Mouse (Mus musculus) hindbrain, embryonic 15.5 days (tissue): Measurements from ENCODE around the gene Tnnc1. TPM values are rescaled to one million over a fixed set of nuclear protein-coding genes. Genes with fewer than 3 reads are reported as not detected.

ENCODE experiments used
- ATAC-seq: fragments of 200-750 bp; cut with Nextera tagmentation; 2 replicates; pipeline ENCODE4 v1.8.0; 2017; ENCODE audit warnings: low read depth, moderate number of reproducible peaks, moderate TSS enrichment; ENCODE audit not compliant: low FRiP score
- H3K27ac ChIP-seq: fragments of 300-500 bp; sonication (generic); replicated peaks from 2 replicates; pipeline ENCODE4 v1.5.1; 2015; ENCODE audit warnings: mild to moderate bottlenecking, inconsistent platforms
- H3K27me3 ChIP-seq: fragments of 300-500 bp; sonication (generic); 2 replicates; pipeline ENCODE4 v1.6.1; 2015; ENCODE audit warnings: control low read depth, inconsistent platforms
- H3K36me3 ChIP-seq: fragments of 300-500 bp; sonication (generic); 2 replicates; pipeline ENCODE4 v1.6.1; 2015; ENCODE audit warnings: control low read depth, inconsistent platforms
- H3K4me1 ChIP-seq: fragments of 300-500 bp; sonication (generic); replicated peaks from 2 replicates; pipeline ENCODE4 v1.6.1; 2015; ENCODE audit warnings: control low read depth, inconsistent platforms
- H3K4me2 ChIP-seq: fragments of 300-500 bp; sonication (generic); 2 replicates; pipeline ENCODE4 v1.6.1; 2015; ENCODE audit warnings: moderate library complexity, mild to moderate bottlenecking, inconsistent platforms
- H3K4me3 ChIP-seq: fragments of 300-500 bp; sonication (generic); 2 replicates; pipeline ENCODE4 v1.5.1; 2015; ENCODE audit warnings: mild to moderate bottlenecking, inconsistent platforms
- H3K9ac ChIP-seq: fragments of 300-500 bp; sonication (generic); 2 replicates; pipeline ENCODE4 v1.6.1; 2015; ENCODE audit warnings: inconsistent platforms
- H3K9me3 ChIP-seq: fragments of 300-500 bp; sonication (generic); 2 replicates; pipeline ENCODE4 v1.6.1; 2016; ENCODE audit warnings: control low read depth, inconsistent platforms
- WGBS: fragments of 180-500 bp; shearing (Covaris S2); methylation state at CpG from one replicate; pipeline ENCODE4 v1.1.7; 2015; 5-methylcytosine and 5-hydroxymethylcytosine counted together
- polyA plus RNA-seq: library from polyadenylated mRNA; unstranded; fragments of >200 nt; fragmentation: Nextera tagmentation; extraction: Ambion mirVana; gene quantifications from 2 replicates; pipeline ENCODE4 v1.2.1, GENCODE M21; 2015

Tnnc1 gene
- polyA plus RNA-seq, 1 experiment from 2014 or later: 3.5 TPM

DNA sequence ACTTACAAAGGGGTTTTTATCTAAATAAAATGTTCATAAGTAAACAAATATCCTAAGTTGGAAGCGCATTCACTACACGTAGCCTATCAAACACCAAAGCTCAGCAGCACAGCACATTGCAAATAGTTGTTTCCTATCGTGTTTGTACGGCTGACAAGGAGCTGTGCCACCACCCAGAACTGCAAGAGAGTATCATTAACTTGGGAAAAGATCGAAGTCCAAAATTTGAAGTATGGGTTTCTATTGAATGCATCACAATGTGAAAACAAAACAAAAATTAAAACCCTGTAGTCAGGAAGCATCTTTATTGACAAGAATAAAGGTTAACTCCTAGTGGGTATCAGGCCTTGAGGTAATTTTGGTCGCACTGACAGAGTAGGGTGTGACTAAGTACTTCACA is 40.3 kb downstream of the Tnnc1 start:
- Histone ChIP-seq H3K4me3 (no peak overlapping the region), H3K9ac (no peak overlapping the region), H3K4me2 (no peak overlapping the region), H3K4me1 (peaks cover 20% of the 10 kb centered on the region), H3K36me3 (peaks cover 3% of the 10 kb centered on the region; the same call in 1 of the 2 replicates), H3K9me3 (no peaks in the 10 kb centered on the region), H3K27me3 (no peaks in the 10 kb centered on the region), H3K27ac (no peak overlapping the region)
- WGBS: 93% methylated on average over 6 of the region's 6 CpGs
- ATAC-seq: no peak

GRCm38 (mm10) chr14:31250222-31251083 is 42.3 kb downstream of the Tnnc1 start:
- peaks cover 20% of the 10 kb centered on the region for H3K4me1 ChIP-seq
- peaks cover 24% of the 10 kb centered on the region for H3K36me3 ChIP-seq
- no peak; the same call in 1 of the 2 replicates for ATAC-seq
- no peaks in the 10 kb centered on the region for H3K27me3 ChIP-seq
- no peaks in the 10 kb centered on the region for H3K9me3 ChIP-seq
- 21% methylated on average over 38 of the region's 38 CpGs for WGBS
- peak overlapping the region; percentile 80 for H3K4me2 ChIP-seq
- H3K27ac ChIP-seq: peak overlapping the region; percentile 95
- peak overlapping the region; percentile 83 for H3K9ac ChIP-seq
- H3K4me3 ChIP-seq: peak overlapping the region; percentile 75

DNA sequence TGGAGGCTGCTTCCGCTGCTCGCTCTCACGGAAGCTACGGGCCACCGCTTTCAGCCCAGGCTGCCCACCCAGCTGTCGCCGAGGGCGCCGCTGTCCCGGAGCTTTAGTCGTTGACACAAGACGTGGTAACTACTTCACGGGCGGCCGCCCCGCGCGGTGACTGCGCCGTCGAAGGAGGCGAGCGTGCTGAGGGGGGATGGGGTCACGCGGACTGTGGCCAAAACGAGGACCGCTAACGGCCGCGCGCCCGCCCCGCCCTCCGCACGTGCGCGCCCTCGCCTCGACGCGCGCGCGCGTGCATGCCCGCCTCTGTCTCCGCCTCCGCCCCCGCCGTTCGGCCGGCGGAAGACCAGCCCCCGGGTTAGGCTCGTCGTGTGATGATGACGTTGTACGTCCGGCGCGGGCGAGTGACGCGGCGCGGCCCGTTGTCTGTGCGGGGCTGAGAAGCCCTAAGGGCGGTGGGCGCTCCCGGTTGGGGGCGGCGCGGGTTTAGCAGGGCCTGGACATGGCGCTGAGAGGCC is 43.0 kb downstream of the Tnnc1 start, which contains the start of the genes Phf7 and Bap1:
Phf7 (minus strand) TSS at position 234 of the 521 bp plus-strand sequence.
Bap1 (plus strand) TSS at position 367 of the 521 bp plus-strand sequence.
- H3K9me3 ChIP-seq: no peaks in the 10 kb centered on the region

GRCm38 (mm10) chr14:31251626-31252025 is 43.5 kb downstream of the Tnnc1 start:
- no peak; the same call in 1 of the 2 replicates for ATAC-seq

More for the DNA sequence above, 43.0 kb downstream of the Tnnc1 start, which contains the start of the genes Phf7 and Bap1:
- peak; percentile 96 for ATAC-seq
- Histone ChIP-seq H3K9ac (peak within 1 kb of the TSS; percentile 83), H3K36me3 (peaks cover 31% of the 10 kb centered on the region), H3K27ac (peak within 1 kb of the TSS; percentile 95), H3K4me2 (peak within 1 kb of the TSS; percentile 80), H3K4me3 (peak within 1 kb of the TSS; percentile 75), H3K4me1 (peaks cover 20% of the 10 kb centered on the region), H3K27me3 (no peaks in the 10 kb centered on the region)
- under 1% methylated on average over 72 of the region's 75 CpGs for WGBS

DNA sequence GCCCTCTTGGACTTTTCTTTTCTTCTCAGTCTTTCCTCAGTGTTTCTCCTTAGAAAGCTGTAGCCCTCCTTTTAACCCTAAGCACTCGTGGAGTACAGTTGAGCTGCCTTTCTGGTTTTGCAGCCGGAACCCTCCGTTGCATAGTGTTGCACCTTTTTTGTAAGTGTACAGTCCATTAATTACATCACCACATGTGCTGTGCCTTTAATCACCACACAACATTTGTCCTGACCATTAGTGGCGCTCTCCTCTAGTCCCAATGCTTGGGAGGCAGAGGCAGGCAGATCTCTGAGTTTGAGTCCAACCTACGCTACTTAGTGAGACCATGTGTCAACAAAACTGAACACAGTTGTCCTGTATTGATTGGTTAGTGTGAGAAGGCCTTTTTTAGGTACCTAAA is 44.0 kb downstream of the Tnnc1 start:
- 85% methylated on average over 5 of the region's 5 CpGs for WGBS
- no peaks in the 10 kb centered on the region for H3K9me3 ChIP-seq
- H3K9ac ChIP-seq: peak overlapping the region; percentile 83
- no peak overlapping the region for H3K27ac ChIP-seq
- H3K4me3 ChIP-seq: peak overlapping the region; percentile 75
- H3K4me1 ChIP-seq: peaks cover 20% of the 10 kb centered on the region
- peak overlapping the region; percentile 80 for H3K4me2 ChIP-seq
- no peak for ATAC-seq
- H3K36me3 ChIP-seq: peaks cover 40% of the 10 kb centered on the region
- H3K27me3 ChIP-seq: no peaks in the 10 kb centered on the region

More at GRCm38 (mm10) chr14:31251626-31252025, 43.5 kb downstream of the Tnnc1 start:
- H3K4me2 ChIP-seq: peak overlapping the region; percentile 80
- peak overlapping the region; percentile 69 for H3K27ac ChIP-seq
- no peaks in the 10 kb centered on the region for H3K9me3 ChIP-seq
- peak overlapping the region; percentile 83 for H3K9ac ChIP-seq
- H3K36me3 ChIP-seq: peaks cover 36% of the 10 kb centered on the region
- peak overlapping the region; percentile 75 for H3K4me3 ChIP-seq
- peaks cover 20% of the 10 kb centered on the region for H3K4me1 ChIP-seq
- H3K27me3 ChIP-seq: no peaks in the 10 kb centered on the region
- 1% methylated on average over 18 of the region's 18 CpGs for WGBS

- no peak overlapping the region for H3K9ac ChIP-seq
- H3K9me3 ChIP-seq: no peaks in the 10 kb centered on the region
- H3K27ac ChIP-seq: no peak overlapping the region
- H3K4me1 ChIP-seq: no peaks in the 10 kb centered on the region
- peaks cover 76% of the 10 kb centered on the region for H3K36me3 ChIP-seq
- H3K27me3 ChIP-seq: no peaks in the 10 kb centered on the region
- 94% methylated on average over 14 of the region's 14 CpGs for WGBS
- H3K4me3 ChIP-seq: no peak overlapping the region
- H3K4me2 ChIP-seq: no peak overlapping the region
- ATAC-seq: no peak
Observed at GRCm38 (mm10) chr14:31258476-31259050, 50.5 kb downstream of the Tnnc1 start.

- Histone ChIP-seq H3K27me3 (no peaks in the 10 kb centered on the region), H3K36me3 (peaks cover 57% of the 10 kb centered on the region), H3K27ac (no peak overlapping the region), H3K4me1 (no peaks in the 10 kb centered on the region), H3K4me2 (no peak overlapping the region), H3K9ac (no peak overlapping the region), H3K4me3 (no peak overlapping the region), H3K9me3 (no peaks in the 10 kb centered on the region)
- ATAC-seq: no peak
- 96% methylated on average over 4 of the region's 4 CpGs for WGBS
Observed at GRCm38 (mm10) chr14:31260374-31260773, 52.3 kb downstream of the Tnnc1 start.

- Histone ChIP-seq H3K9ac (no peak overlapping the region), H3K9me3 (no peaks in the 10 kb centered on the region), H3K4me2 (no peak overlapping the region), H3K27ac (no peak overlapping the region), H3K36me3 (peaks cover 52% of the 10 kb centered on the region), H3K4me3 (no peak overlapping the region), H3K4me1 (no peaks in the 10 kb centered on the region), H3K27me3 (no peaks in the 10 kb centered on the region)
- WGBS: 97% methylated on average over 9 of the region's 9 CpGs
- no peak for ATAC-seq
Observed at GRCm38 (mm10) chr14:31260932-31261331, 52.8 kb downstream of the Tnnc1 start.

Other genes with a start within 250 kb of the Tnnc1 start
- 60.4 and 61.2 TPM in 2 replicates for gene Glt8d1, start 206.9 kb upstream of the Tnnc1 start, polyA plus RNA-seq
- gene Spcs1, start 206.6 kb upstream of the Tnnc1 start, polyA plus RNA-seq: 323 and 340 TPM in 2 replicates
- 117 and 124 TPM in 2 replicates for gene Pbrm1, start 189.2 kb upstream of the Tnnc1 start, polyA plus RNA-seq
- 49.0 and 51.8 TPM in 2 replicates for gene Gnl3, start 189.2 kb upstream of the Tnnc1 start, polyA plus RNA-seq
- gene Smim4, start 79.4 kb upstream of the Tnnc1 start, polyA plus RNA-seq: 59.3 and 61.1 TPM in 2 replicates
- gene Nt5dc2, start 77.3 kb upstream of the Tnnc1 start, polyA plus RNA-seq: 269 and 270 TPM in 2 replicates
- gene Stab1, start 39.7 kb upstream of the Tnnc1 start, polyA plus RNA-seq: 20.9 and 22.4 TPM in 2 replicates
- gene Nisch, start 8.6 kb downstream of the Tnnc1 start, polyA plus RNA-seq: 365 and 382 TPM in 2 replicates
- 0.60 and 0.80 TPM in 2 replicates for gene Sema3g, start 9.5 kb downstream of the Tnnc1 start, polyA plus RNA-seq
- 8.9 and 9.4 TPM in 2 replicates for gene Phf7, start 43.0 kb downstream of the Tnnc1 start, polyA plus RNA-seq
- 101 and 113 TPM in 2 replicates for gene Bap1, start 43.1 kb downstream of the Tnnc1 start, polyA plus RNA-seq
- 4.4 and 4.6 TPM in 2 replicates for gene Dnah1, start 115.6 kb downstream of the Tnnc1 start, polyA plus RNA-seq
- 80.2 and 83.1 TPM in 2 replicates for gene Capn7, start 128.3 kb downstream of the Tnnc1 start, polyA plus RNA-seq
- 131 and 144 TPM in 2 replicates for gene Sh3bp5, start 227.8 kb downstream of the Tnnc1 start, polyA plus RNA-seq